Mouse (Mus musculus) gastrocnemius, postnatal 14 days (tissue): ENCODE measurements around the gene Plppr2. TPM values are rescaled to one million over a fixed set of nuclear protein-coding genes. Genes with fewer than 3 reads are reported as not detected.
A peak's percentile ranks its signal among the peaks of the same experiment; 100 is the strongest.

Experiments
- DNase-seq: peaks from one replicate; pipeline ENCODE4 v3.0.0; 2021; ENCODE audit warnings: mixed read lengths
- intact Hi-C: fragments of 180-260 bp; cut with DNase I; formaldehyde crosslinking; loops from one replicate; pipeline ENCODE4 v1.15.1; 2025; ENCODE audit warnings: low total_unique reads
- total RNA-seq, 2 experiments: library from RNA; stranded (reverse); gene quantifications; 2 replicates each; pipeline ENCODE4 v1.2.3; 2021

Gene Plppr2
- total RNA-seq, 2 experiments from 2014 or later: 1.4 TPM

- intact Hi-C loops: no loop called here
- no peak for DNase-seq
These were observed 7.6 kb upstream of the Plppr2 start for GRCm38 (mm10) chr9:21929208-21929607.

GRCm38 (mm10) chr9:21932006-21932405 lies 4.8 kb upstream of the Plppr2 start:
- intact Hi-C loops: no loop called here
- no peak for DNase-seq

- no peak for DNase-seq
These were observed 4.2 kb upstream of the Plppr2 start for GRCm38 (mm10) chr9:21932445-21933137.

GRCm38 (mm10) chr9:21934021-21934420 lies 2.8 kb upstream of the Plppr2 start:
- no peak for DNase-seq
- intact Hi-C loops: no loop called here

More at GRCm38 (mm10) chr9:21932445-21933137, 4.2 kb upstream of the Plppr2 start:
- intact Hi-C loops: no loop called here

GRCm38 (mm10) chr9:21935466-21936131 lies 1.2 kb upstream of the Plppr2 start:
- intact Hi-C loops: no loop called here
- no peak for DNase-seq

GRCm38 (mm10) chr9:21937711-21938175 lies 910 bp downstream of the Plppr2 start:
- DNase-seq: no peak
- intact Hi-C loops: no loop called here

- intact Hi-C loops: no loop called here
- DNase-seq: no peak
These were observed 1.5 kb downstream of the Plppr2 start for GRCm38 (mm10) chr9:21938234-21938855.

- intact Hi-C loops: no loop called here
- no peak for DNase-seq
These were observed 6.2 kb downstream of the Plppr2 start for GRCm38 (mm10) chr9:21943046-21943445.

- intact Hi-C loops: no loop called here
- DNase-seq: no peak
These were observed 6.8 kb downstream of the Plppr2 start for GRCm38 (mm10) chr9:21943638-21944037.

GRCm38 (mm10) chr9:21944267-21944666 lies 7.4 kb downstream of the Plppr2 start:
- intact Hi-C loops: no loop called here
- DNase-seq: no peak

GRCm38 (mm10) chr9:21947540-21948130 lies 10.8 kb downstream of the Plppr2 start:
- no peak for DNase-seq
- intact Hi-C loops: no loop called here

GRCm38 (mm10) chr9:21948146-21948545 lies 11.3 kb downstream of the Plppr2 start:
- DNase-seq: no peak
- intact Hi-C loops: no loop called here

GRCm38 (mm10) chr9:21948790-21949189 lies 12.0 kb downstream of the Plppr2 start:
- intact Hi-C loops: no loop called here
- DNase-seq: no peak

GRCm38 (mm10) chr9:21950322-21950721 lies 13.5 kb downstream of the Plppr2 start:
- peak; percentile 62 for DNase-seq
- intact Hi-C loops: no loop called here

GRCm38 (mm10) chr9:21951977-21952376 lies 15.1 kb downstream of the Plppr2 start:
- DNase-seq: no peak
- intact Hi-C loops: no loop called here

GRCm38 (mm10) chr9:21953600-21953999 lies 16.8 kb downstream of the Plppr2 start:
- no peak for DNase-seq
- intact Hi-C loops: no loop called here

- no peak for DNase-seq
- intact Hi-C loops: no loop called here
These were observed 17.8 kb downstream of the Plppr2 start for GRCm38 (mm10) chr9:21954635-21955034.

- DNase-seq: no peak
- intact Hi-C loops: no loop called here
These were observed 18.4 kb downstream of the Plppr2 start for GRCm38 (mm10) chr9:21955225-21955569.

GRCm38 (mm10) chr9:21955570-21956281 lies 18.9 kb downstream of the Plppr2 start, which contains the start of gene Swsap1:
Gene Swsap1, plus strand, starts transcription at chr9:21955755.
- intact Hi-C loops: no loop called here
- DNase-seq: peak; percentile 95

GRCm38 (mm10) chr9:21958372-21958771 lies 21.5 kb downstream of the Plppr2 start:
- no peak for DNase-seq
- intact Hi-C loops: no loop called here
